Mouse (Mus musculus) thymus, adult 2 months (tissue): ENCODE measurements around the gene Rbl2. TPM values are rescaled to one million over a fixed set of nuclear protein-coding genes. Genes with fewer than 3 reads are reported as not detected.

ENCODE experiments used
- DNase-seq: peaks from one replicate; pipeline ENCODE4 v3.0.0; 2021
- H3K27ac ChIP-seq: fragments of 200-500 bp; 2 replicates; pipeline ENCODE4 v1.5.1; 2012; ENCODE audit warnings: low read length, control low read depth; ENCODE audit not compliant: control insufficient read depth, insufficient read depth
- H3K27me3 ChIP-seq: fragments of 200-500 bp; 2 replicates; pipeline ENCODE4 v1.6.1; 2012; ENCODE audit warnings: mild to moderate bottlenecking, low read length, moderate library complexity, mixed read lengths; ENCODE audit not compliant: control insufficient read depth, insufficient read depth
- H3K36me3 ChIP-seq: fragments of 200-500 bp; 2 replicates; pipeline ENCODE4 v1.6.1; 2012; ENCODE audit warnings: mild to moderate bottlenecking, low read length, moderate library complexity; ENCODE audit not compliant: control insufficient read depth, insufficient read depth
- H3K4me1 ChIP-seq: fragments of 200-500 bp; replicated peaks from 2 replicates; pipeline ENCODE4 v1.6.1; 2012; ENCODE audit warnings: low read length; ENCODE audit not compliant: control insufficient read depth, insufficient read depth
- H3K4me3 ChIP-seq: fragments of 200-500 bp; 2 replicates; pipeline ENCODE4 v1.5.1; 2012; ENCODE audit warnings: mild to moderate bottlenecking, low read length, control low read depth, moderate library complexity; ENCODE audit not compliant: control insufficient read depth, insufficient read depth
- CTCF ChIP-seq: fragments of 200-500 bp; IDR thresholded peaks from 2 replicates; pipeline ENCODE4 v1.5.1; 2012; ENCODE audit warnings: mild to moderate bottlenecking, control low read depth, low read length, moderate library complexity, borderline replicate concordance; ENCODE audit not compliant: control insufficient read depth, poor library complexity, insufficient read depth; ENCODE audit errors: extremely low read depth
- POLR2A ChIP-seq: fragments of 200-500 bp; IDR thresholded peaks from 2 replicates; pipeline ENCODE4 v1.6.1; 2012; ENCODE audit warnings: mild to moderate bottlenecking, low read length, control low read depth, moderate library complexity; ENCODE audit not compliant: control insufficient read depth, poor library complexity, insufficient read depth; ENCODE audit errors: extremely low read depth
- WGBS: fragments of 180-500 bp; shearing (Covaris S2); methylation state at CpG from one replicate; pipeline ENCODE4 v1.1.7; 2018; 5-methylcytosine and 5-hydroxymethylcytosine counted together
- polyA plus RNA-seq: library from polyadenylated mRNA; depleted of rRNA; stranded (reverse); fragments of >200 nt; gene quantifications from 2 replicates; pipeline ENCODE4 v1.2.3, GENCODE M21; 2012; rRNA removed

The Rbl2 gene
- polyA plus RNA-seq, 1 experiment, result 51.6 TPM

DNA sequence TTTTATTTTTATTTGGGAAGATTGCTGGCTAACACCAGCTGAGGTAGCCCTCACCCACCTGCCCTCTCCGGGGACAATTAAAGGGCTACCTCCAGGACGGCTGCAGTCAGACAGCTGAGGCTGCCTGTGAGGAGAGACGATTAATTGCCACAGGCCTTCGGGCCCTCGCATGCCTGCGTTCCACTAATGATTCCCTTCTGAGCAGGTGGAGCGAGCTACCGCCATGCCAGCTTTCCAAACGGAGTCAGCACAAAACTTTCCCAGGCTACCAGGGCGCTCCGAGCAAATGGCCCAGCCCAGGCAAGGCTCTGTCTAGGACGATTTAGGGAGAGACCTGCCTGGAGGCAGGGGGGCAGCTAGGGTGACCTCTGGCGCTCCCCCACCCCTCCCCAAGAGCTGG, 101.7 kb downstream of the Rbl2 start:
- H3K4me3 ChIP-seq, result no peak overlapping the region
- DNase-seq, result no peak
- no peak for TF ChIP-seq CTCF
- no peak for TF ChIP-seq POLR2A
- 97% methylated on average over 13 of the region's 13 CpGs for WGBS
- no peaks in the 10 kb centered on the region for H3K4me1 ChIP-seq
- no peaks in the 10 kb centered on the region; the same call in 1 of the 2 replicates for H3K27me3 ChIP-seq
- H3K36me3 ChIP-seq, result no peaks in the 10 kb centered on the region
- H3K27ac ChIP-seq, result no peak overlapping the region

Other genes with a start within 250 kb of the Rbl2 start
- gene Chd9, start 241.7 kb upstream of the Rbl2 start, polyA plus RNA-seq, result 104 and 127 TPM in 2 replicates
- gene Aktip, start 129.9 kb downstream of the Rbl2 start, polyA plus RNA-seq, result 20.7 and 25.0 TPM in 2 replicates
- 1.9 TPM in 2 replicates for gene Rpgrip1l, start 243.2 kb downstream of the Rbl2 start, polyA plus RNA-seq
- 29.9 and 34.7 TPM in 2 replicates for gene Fto, start 243.5 kb downstream of the Rbl2 start, polyA plus RNA-seq